Mouse (Mus musculus): ENCODE data around the gene Poc1b. TPM values are rescaled to one million over a fixed set of nuclear protein-coding genes. Genes with fewer than 3 reads are reported as not detected.

Poc1b gene
- total and polyA plus RNA-seq, 2 experiments: 1.7 to 1.8 TPM

GRCm38 (mm10) chr10:99107964-99108363, 1.1 kb downstream of the Poc1b start, which contains the start of gene Galnt4:
Galnt4 (plus strand) TSS chr10:99108159.
- Histone ChIP-seq H3K79me2 (ENCODE audit: control insufficient read depth, insufficient read depth, low read length) (peaks cover 15% of the 10 kb centered on the region; the same call in 1 of the 2 replicates), H3K27ac (replicated peaks; ENCODE audit: insufficient read depth, low read depth, low read length) (peak within 1 kb of the TSS; percentile 67), H3K4me1 (ENCODE audit: control insufficient read depth, insufficient read depth, low read length) (peaks cover 9% of the 10 kb centered on the region; the same call in 1 of the 2 replicates), H3K4me3 (ENCODE audit: insufficient read depth, low read depth, low read length) (peak within 1 kb of the TSS; percentile 86), H3K36me3 (ENCODE audit: control insufficient read depth, insufficient read depth, low read length) (no peaks in the 10 kb centered on the region), H3K27me3 (ENCODE audit: control insufficient read depth, insufficient read depth, low read length) (no peaks in the 10 kb centered on the region), H3K9ac (ENCODE audit: low read depth, low read length) (peak within 1 kb of the TSS; percentile 88)
- peak; percentile 82 for DNase-seq (ENCODE audit: extremely low read depth, low read depth, low spot score)
- TF ChIP-seq POLR2A (IDR thresholded peaks at IDR 0.05; ENCODE audit: extremely low read depth, insufficient read depth, low read length) (0 out of 2 replicates have a peak, but pooled peaks have one; percentile 46), CTCF (IDR thresholded peaks at IDR 0.05; ENCODE audit: low read depth, low read length) (peak; percentile 76)
- 0% methylated on average over 22 of the region's 22 CpGs for WGBS

- WGBS: 36% methylated on average over 12 of the region's 12 CpGs
- TF ChIP-seq CTCF (IDR thresholded peaks at IDR 0.05; ENCODE audit: low read depth, low read length) (no peak), POLR2A (IDR thresholded peaks at IDR 0.05; ENCODE audit: extremely low read depth, insufficient read depth, low read length) (no peak)
These were observed 1.7 kb downstream of the Poc1b start for GRCm38 (mm10) chr10:99108431-99108982.

GRCm38 (mm10) chr10:99113533-99113932, 6.7 kb downstream of the Poc1b start:
- H3K36me3 ChIP-seq (ENCODE audit: control insufficient read depth, insufficient read depth, low read length): no peaks in the 10 kb centered on the region
- H3K4me1 ChIP-seq (ENCODE audit: control insufficient read depth, insufficient read depth, low read length): peaks cover 8% of the 10 kb centered on the region; the same call in 1 of the 2 replicates
- TF ChIP-seq CTCF (IDR thresholded peaks at IDR 0.05; ENCODE audit: low read depth, low read length): no peak
- TF ChIP-seq POLR2A (IDR thresholded peaks at IDR 0.05; ENCODE audit: extremely low read depth, insufficient read depth, low read length): no peak
- no peak for DNase-seq (ENCODE audit: extremely low read depth, low read depth, low spot score)
- no peak overlapping the region for H3K9ac ChIP-seq (ENCODE audit: low read depth, low read length)
- H3K27ac ChIP-seq (replicated peaks; ENCODE audit: insufficient read depth, low read depth, low read length): no peak overlapping the region
- no peaks in the 10 kb centered on the region for H3K27me3 ChIP-seq (ENCODE audit: control insufficient read depth, insufficient read depth, low read length)
- no peak overlapping the region for H3K4me3 ChIP-seq (ENCODE audit: insufficient read depth, low read depth, low read length)
- H3K79me2 ChIP-seq (ENCODE audit: control insufficient read depth, insufficient read depth, low read length): peaks cover 15% of the 10 kb centered on the region; the same call in 1 of the 2 replicates
- 69% methylated on average over 3 of the region's 3 CpGs for WGBS

More at GRCm38 (mm10) chr10:99108431-99108982, 1.7 kb downstream of the Poc1b start:
- no peaks in the 10 kb centered on the region for H3K36me3 ChIP-seq (ENCODE audit: control insufficient read depth, insufficient read depth, low read length)
- peak overlapping the region; percentile 86 for H3K4me3 ChIP-seq (ENCODE audit: insufficient read depth, low read depth, low read length)
- peak overlapping the region; percentile 67 for H3K27ac ChIP-seq (replicated peaks; ENCODE audit: insufficient read depth, low read depth, low read length)
- H3K79me2 ChIP-seq (ENCODE audit: control insufficient read depth, insufficient read depth, low read length): peaks cover 15% of the 10 kb centered on the region; the same call in 1 of the 2 replicates
- DNase-seq (ENCODE audit: extremely low read depth, low read depth, low spot score): no peak
- no peaks in the 10 kb centered on the region for H3K27me3 ChIP-seq (ENCODE audit: control insufficient read depth, insufficient read depth, low read length)
- peaks cover 9% of the 10 kb centered on the region; the same call in 1 of the 2 replicates for H3K4me1 ChIP-seq (ENCODE audit: control insufficient read depth, insufficient read depth, low read length)
- H3K9ac ChIP-seq (ENCODE audit: low read depth, low read length): peak overlapping the region; percentile 85

- peaks cover 8% of the 10 kb centered on the region; the same call in 1 of the 2 replicates for H3K79me2 ChIP-seq (ENCODE audit: control insufficient read depth, insufficient read depth, low read length)
- H3K27me3 ChIP-seq (ENCODE audit: control insufficient read depth, insufficient read depth, low read length): no peaks in the 10 kb centered on the region
- H3K4me3 ChIP-seq (ENCODE audit: insufficient read depth, low read depth, low read length): no peak overlapping the region
- no peak overlapping the region for H3K27ac ChIP-seq (replicated peaks; ENCODE audit: insufficient read depth, low read depth, low read length)
- no peak for TF ChIP-seq POLR2A (IDR thresholded peaks at IDR 0.05; ENCODE audit: extremely low read depth, insufficient read depth, low read length)
- no peak for TF ChIP-seq CTCF (IDR thresholded peaks at IDR 0.05; ENCODE audit: low read depth, low read length)
- peaks cover 7% of the 10 kb centered on the region; the same call in 1 of the 2 replicates for H3K4me1 ChIP-seq (ENCODE audit: control insufficient read depth, insufficient read depth, low read length)
- H3K36me3 ChIP-seq (ENCODE audit: control insufficient read depth, insufficient read depth, low read length): no peaks in the 10 kb centered on the region
- no peak for DNase-seq (ENCODE audit: extremely low read depth, low read depth, low spot score)
- no peak overlapping the region for H3K9ac ChIP-seq (ENCODE audit: low read depth, low read length)
- 67% methylated on average over 8 of the region's 8 CpGs for WGBS
These were observed 7.5 kb downstream of the Poc1b start for GRCm38 (mm10) chr10:99114295-99114694.

- TF ChIP-seq POLR2A (IDR thresholded peaks at IDR 0.05; ENCODE audit: extremely low read depth, insufficient read depth, low read length): no peak
- no peak for TF ChIP-seq CTCF (IDR thresholded peaks at IDR 0.05; ENCODE audit: low read depth, low read length)
- WGBS: 77% methylated on average over 18 of the region's 18 CpGs
- peaks cover 3% of the 10 kb centered on the region; the same call in 1 of the 2 replicates for H3K79me2 ChIP-seq (ENCODE audit: control insufficient read depth, insufficient read depth, low read length)
- no peak overlapping the region for H3K9ac ChIP-seq (ENCODE audit: low read depth, low read length)
- no peak overlapping the region for H3K27ac ChIP-seq (replicated peaks; ENCODE audit: insufficient read depth, low read depth, low read length)
- no peaks in the 10 kb centered on the region for H3K36me3 ChIP-seq (ENCODE audit: control insufficient read depth, insufficient read depth, low read length)
- DNase-seq (ENCODE audit: extremely low read depth, low read depth, low spot score): no peak
- no peaks in the 10 kb centered on the region for H3K27me3 ChIP-seq (ENCODE audit: control insufficient read depth, insufficient read depth, low read length)
- H3K4me3 ChIP-seq (ENCODE audit: insufficient read depth, low read depth, low read length): no peak overlapping the region
- peaks cover 7% of the 10 kb centered on the region; the same call in 1 of the 2 replicates for H3K4me1 ChIP-seq (ENCODE audit: control insufficient read depth, insufficient read depth, low read length)
These were observed 8.8 kb downstream of the Poc1b start for GRCm38 (mm10) chr10:99115471-99116236.
